Mouse (Mus musculus): ENCODE data around the gene Crat. TPM values are rescaled to one million over a fixed set of nuclear protein-coding genes. Genes with fewer than 3 reads are reported as not detected.
A peak's percentile ranks its signal among the peaks of the same experiment; 100 is the strongest.

The Crat gene
- polyA plus RNA-seq, 1 experiment from 2014 or later: 23.0 TPM

DNA sequence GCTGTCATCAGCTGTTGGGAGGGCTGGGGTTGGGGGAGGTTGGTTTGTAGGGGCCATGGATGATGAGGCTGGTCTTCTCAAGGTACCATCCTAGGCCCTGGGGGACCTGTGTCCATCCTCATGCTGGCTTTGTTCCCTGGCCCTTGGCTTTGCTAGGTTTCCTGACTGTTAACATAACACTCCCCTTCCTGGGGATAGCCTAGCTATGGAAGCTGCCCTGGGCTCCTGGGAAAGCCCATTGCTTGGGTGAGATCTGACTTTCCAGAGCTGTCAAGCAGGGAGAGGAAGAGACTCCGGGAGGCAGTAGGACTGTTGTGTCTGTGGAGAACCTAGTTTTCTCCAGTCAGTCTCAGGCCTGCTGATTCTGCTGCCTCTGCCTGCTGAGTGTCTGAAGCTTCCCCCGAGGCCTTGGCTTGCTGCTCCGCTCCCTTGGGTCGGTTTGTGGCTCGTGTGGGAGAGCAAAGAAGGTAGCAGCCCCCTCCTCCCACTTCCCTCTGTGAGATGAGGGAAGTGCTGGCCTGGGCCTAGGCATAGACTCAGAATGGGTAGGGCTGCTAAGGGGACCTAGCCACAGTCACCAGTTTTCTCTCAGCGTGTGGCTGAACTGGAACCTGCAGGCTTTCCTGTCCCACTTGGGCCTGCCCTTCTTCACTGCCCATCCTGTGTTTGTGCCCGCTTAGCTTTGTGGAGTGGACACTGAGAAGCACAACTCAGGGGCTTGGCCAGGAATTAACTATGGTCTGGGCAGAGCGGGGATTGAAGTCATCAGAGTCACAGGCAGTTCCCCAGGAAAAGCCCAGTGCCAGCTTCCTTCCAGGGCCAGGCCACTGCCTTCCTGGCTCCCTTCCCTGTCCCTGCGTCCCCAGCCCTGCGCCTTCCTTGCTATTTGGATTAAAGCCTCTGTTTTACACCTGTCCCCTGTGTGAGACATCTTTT, 31.5 kb upstream of the Crat start:
- H3K9me3 ChIP-seq: no peaks in the 10 kb centered on the region
- H3K9ac ChIP-seq: peak overlapping the region; percentile 38; the same call in 1 of the 2 replicates
- peak overlapping the region; percentile 38; the same call in 1 of the 2 replicates for H3K27ac ChIP-seq (replicated peaks)
- peaks cover 35% of the 10 kb centered on the region for H3K4me1 ChIP-seq (replicated peaks)
- H3K36me3 ChIP-seq: peaks cover 61% of the 10 kb centered on the region
- WGBS: 75% methylated on average over 10 of the region's 10 CpGs
- H3K4me3 ChIP-seq: no peak overlapping the region
- no peak overlapping the region for H3K4me2 ChIP-seq
- ATAC-seq (ENCODE audit: low read depth): no peak
- H3K27me3 ChIP-seq: no peaks in the 10 kb centered on the region

- Histone ChIP-seq H3K27ac (replicated peaks) (peak overlapping the region; percentile 46), H3K9ac (0 out of 2 replicates have a peak overlapping the region, but pooled peaks have one; percentile 17), H3K4me2 (no peak overlapping the region), H3K27me3 (no peaks in the 10 kb centered on the region), H3K4me3 (no peak overlapping the region), H3K9me3 (no peaks in the 10 kb centered on the region), H3K36me3 (peaks cover 60% of the 10 kb centered on the region), H3K4me1 (replicated peaks) (peaks cover 54% of the 10 kb centered on the region)
- WGBS: 31% methylated on average over 2 of the region's 2 CpGs
- ATAC-seq (ENCODE audit: low read depth): no peak
Measured at GRCm38 (mm10) chr2:30445312-30445711, 29.7 kb upstream of the Crat start.

GRCm38 (mm10) chr2:30444450-30444849, 28.8 kb upstream of the Crat start:
- ATAC-seq (ENCODE audit: low read depth): no peak
- no peaks in the 10 kb centered on the region for H3K27me3 ChIP-seq
- no peak overlapping the region for H3K4me2 ChIP-seq
- H3K4me1 ChIP-seq (replicated peaks): peaks cover 63% of the 10 kb centered on the region
- H3K9me3 ChIP-seq: no peaks in the 10 kb centered on the region
- peak overlapping the region; percentile 99 for H3K27ac ChIP-seq (replicated peaks)
- H3K9ac ChIP-seq: 0 out of 2 replicates have a peak overlapping the region, but pooled peaks have one; percentile 2
- no peak overlapping the region for H3K4me3 ChIP-seq
- H3K36me3 ChIP-seq: peaks cover 60% of the 10 kb centered on the region

- Histone ChIP-seq H3K36me3 (peaks cover 60% of the 10 kb centered on the region), H3K27me3 (no peaks in the 10 kb centered on the region), H3K9ac (0 out of 2 replicates have a peak overlapping the region, but pooled peaks have one; percentile 74), H3K27ac (replicated peaks) (peak overlapping the region; percentile 99), H3K4me3 (no peak overlapping the region), H3K9me3 (no peaks in the 10 kb centered on the region), H3K4me1 (replicated peaks) (peaks cover 63% of the 10 kb centered on the region), H3K4me2 (no peak overlapping the region)
- whole genome bisulfite sequencing: 84% methylated on average over 5 of the region's 5 CpGs
- ATAC-seq (ENCODE audit: low read depth): no peak
Measured at GRCm38 (mm10) chr2:30444006-30444405, 28.4 kb upstream of the Crat start.

DNA sequence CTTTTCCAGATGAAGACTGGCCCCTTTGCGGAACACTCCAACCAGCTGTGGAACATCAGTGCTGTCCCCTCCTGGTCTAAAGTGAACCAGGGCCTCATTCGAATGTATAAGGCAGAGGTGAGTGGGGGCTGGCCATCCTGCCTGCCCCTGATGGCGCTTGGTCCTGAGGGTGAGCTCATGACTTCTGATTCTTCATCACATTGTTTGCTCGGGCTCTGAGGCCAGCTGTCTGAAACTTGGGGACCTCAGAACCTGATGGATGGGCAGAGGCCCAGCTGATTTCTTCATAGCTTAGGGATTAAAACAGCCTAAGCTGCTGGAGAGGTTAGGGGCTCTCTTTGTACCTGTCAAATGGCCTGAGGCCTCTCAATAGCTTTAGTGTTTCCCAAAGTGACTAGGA, 27.7 kb upstream of the Crat start:
- no peak for ATAC-seq (ENCODE audit: low read depth)
- WGBS: 79% methylated on average over 4 of the region's 4 CpGs
- H3K4me1 ChIP-seq (replicated peaks): peaks cover 63% of the 10 kb centered on the region
- no peak overlapping the region for H3K4me3 ChIP-seq
- no peaks in the 10 kb centered on the region for H3K27me3 ChIP-seq
- no peak overlapping the region; the same call in 1 of the 2 replicates for H3K4me2 ChIP-seq
- peak overlapping the region; percentile 74; the same call in 1 of the 2 replicates for H3K9ac ChIP-seq
- peak overlapping the region; percentile 99 for H3K27ac ChIP-seq (replicated peaks)
- no peaks in the 10 kb centered on the region for H3K9me3 ChIP-seq
- H3K36me3 ChIP-seq: peaks cover 60% of the 10 kb centered on the region

DNA sequence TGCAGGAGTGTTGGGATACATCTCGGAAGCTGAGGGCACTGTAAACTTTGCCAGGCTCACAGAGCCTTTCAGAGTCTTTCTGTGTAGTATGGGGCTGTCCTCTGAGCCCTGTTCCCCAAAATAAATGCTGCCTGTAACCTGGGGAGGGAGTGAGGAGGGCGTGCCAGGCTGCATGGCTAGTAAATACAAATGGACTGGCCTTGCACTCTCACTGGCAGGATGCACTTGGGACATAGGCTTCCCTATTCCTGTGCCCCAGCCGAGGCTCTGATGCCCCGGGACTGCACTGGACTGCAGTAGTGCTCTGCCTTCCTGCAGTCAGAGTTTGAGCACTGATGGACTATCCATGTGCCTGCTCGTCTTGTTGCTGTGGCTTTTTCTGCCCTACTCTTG, 26.9 kb upstream of the Crat start:
- Histone ChIP-seq H3K9me3 (no peaks in the 10 kb centered on the region), H3K36me3 (peaks cover 63% of the 10 kb centered on the region), H3K9ac (peak overlapping the region; percentile 74), H3K4me1 (replicated peaks) (peaks cover 63% of the 10 kb centered on the region), H3K27me3 (no peaks in the 10 kb centered on the region), H3K4me2 (peak overlapping the region; percentile 48), H3K4me3 (peak overlapping the region; percentile 12), H3K27ac (replicated peaks) (peak overlapping the region; percentile 99)
- WGBS: 50% methylated on average over 5 of the region's 5 CpGs
- no peak for ATAC-seq (ENCODE audit: low read depth)

DNA sequence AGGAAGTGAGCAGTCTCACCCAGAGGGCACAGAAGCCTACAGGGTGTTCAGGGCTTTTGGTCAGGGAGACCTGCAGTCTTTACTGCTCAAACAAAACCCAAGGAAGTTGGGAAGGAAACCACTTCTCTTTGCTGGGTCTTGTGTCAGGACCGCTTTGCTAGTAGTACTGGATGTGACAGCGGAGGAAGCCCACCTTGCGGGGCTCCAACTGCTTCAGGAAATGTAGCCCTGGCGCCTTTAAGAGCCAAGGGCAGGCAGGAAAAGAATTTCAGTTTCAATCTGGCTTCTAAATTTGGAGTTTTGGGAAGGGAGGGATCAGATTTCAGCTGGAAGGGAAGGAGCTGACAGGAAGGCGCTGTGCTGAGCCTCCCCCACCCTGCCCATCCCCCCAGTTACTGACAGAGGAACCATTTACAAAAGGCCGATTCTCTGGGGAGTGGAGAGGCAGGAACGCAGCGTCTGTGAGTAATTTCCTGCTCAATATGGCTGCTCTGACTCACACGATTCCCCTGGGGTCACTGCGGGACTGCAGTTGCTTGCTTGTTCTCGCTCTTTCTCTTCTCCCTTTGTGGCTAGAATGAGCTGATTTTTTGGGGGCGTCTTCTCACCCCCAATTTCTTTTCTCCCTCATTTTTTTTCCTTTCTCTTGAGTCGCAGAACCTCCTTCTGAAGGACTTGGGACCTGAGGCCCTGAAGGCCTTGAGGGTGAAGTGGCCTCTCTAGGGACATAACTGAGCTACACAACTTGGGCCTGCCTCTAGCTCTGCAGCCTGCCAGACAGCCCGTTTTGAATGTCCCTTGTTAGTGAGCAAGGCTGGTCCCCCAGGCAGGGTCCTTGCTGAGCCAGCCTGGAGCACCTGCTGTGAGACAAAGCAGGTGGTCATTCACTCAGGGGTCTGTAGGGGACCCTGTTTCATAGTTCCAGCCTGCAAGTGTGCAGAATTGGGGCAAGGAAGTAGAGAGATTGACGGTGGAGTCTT, 26.2 kb upstream of the Crat start:
- H3K9ac ChIP-seq: peak overlapping the region; percentile 74
- H3K9me3 ChIP-seq: no peaks in the 10 kb centered on the region
- peak; percentile 80 for ATAC-seq (ENCODE audit: low read depth)
- no peaks in the 10 kb centered on the region for H3K27me3 ChIP-seq
- H3K4me1 ChIP-seq (replicated peaks): peaks cover 63% of the 10 kb centered on the region
- H3K4me2 ChIP-seq: peak overlapping the region; percentile 48
- peak overlapping the region; percentile 99 for H3K27ac ChIP-seq (replicated peaks)
- H3K4me3 ChIP-seq: peak overlapping the region; percentile 12
- WGBS: 7% methylated on average over 15 of the region's 15 CpGs
- H3K36me3 ChIP-seq: peaks cover 62% of the 10 kb centered on the region

GRCm38 (mm10) chr2:30440701-30441517, 25.3 kb upstream of the Crat start:
- Histone ChIP-seq H3K27me3 (no peaks in the 10 kb centered on the region), H3K4me2 (peak overlapping the region; percentile 48), H3K9ac (peak overlapping the region; percentile 74), H3K27ac (replicated peaks) (peak overlapping the region; percentile 99), H3K4me1 (replicated peaks) (peaks cover 63% of the 10 kb centered on the region), H3K4me3 (0 out of 2 replicates have a peak overlapping the region, but pooled peaks have one; percentile 3), H3K9me3 (no peaks in the 10 kb centered on the region), H3K36me3 (peaks cover 54% of the 10 kb centered on the region)
- 17% methylated on average over 12 of the region's 12 CpGs for WGBS
- peak; percentile 55 for ATAC-seq (ENCODE audit: low read depth)

GRCm38 (mm10) chr2:30440211-30440700, 24.6 kb upstream of the Crat start:
- Histone ChIP-seq H3K4me1 (replicated peaks) (peaks cover 58% of the 10 kb centered on the region), H3K4me3 (no peak overlapping the region), H3K27ac (replicated peaks) (peak overlapping the region; percentile 99), H3K9ac (peak overlapping the region; percentile 57), H3K27me3 (no peaks in the 10 kb centered on the region), H3K4me2 (no peak overlapping the region), H3K36me3 (peaks cover 49% of the 10 kb centered on the region), H3K9me3 (no peaks in the 10 kb centered on the region)
- ATAC-seq (ENCODE audit: low read depth): no peak
- WGBS: 54% methylated on average over 3 of the region's 3 CpGs

- peaks cover 52% of the 10 kb centered on the region for H3K4me1 ChIP-seq (replicated peaks)
- no peak overlapping the region for H3K4me2 ChIP-seq
- H3K9ac ChIP-seq: peak overlapping the region; percentile 14; the same call in 1 of the 2 replicates
- H3K9me3 ChIP-seq: no peaks in the 10 kb centered on the region
- H3K36me3 ChIP-seq: peaks cover 49% of the 10 kb centered on the region
- peak overlapping the region; percentile 99; the same call in 1 of the 2 replicates for H3K27ac ChIP-seq (replicated peaks)
- no peak overlapping the region for H3K4me3 ChIP-seq
- H3K27me3 ChIP-seq: no peaks in the 10 kb centered on the region
- ATAC-seq (ENCODE audit: low read depth): no peak
- 93% methylated on average over 6 of the region's 6 CpGs for WGBS
Measured at GRCm38 (mm10) chr2:30439631-30440030, 24.0 kb upstream of the Crat start.

DNA sequence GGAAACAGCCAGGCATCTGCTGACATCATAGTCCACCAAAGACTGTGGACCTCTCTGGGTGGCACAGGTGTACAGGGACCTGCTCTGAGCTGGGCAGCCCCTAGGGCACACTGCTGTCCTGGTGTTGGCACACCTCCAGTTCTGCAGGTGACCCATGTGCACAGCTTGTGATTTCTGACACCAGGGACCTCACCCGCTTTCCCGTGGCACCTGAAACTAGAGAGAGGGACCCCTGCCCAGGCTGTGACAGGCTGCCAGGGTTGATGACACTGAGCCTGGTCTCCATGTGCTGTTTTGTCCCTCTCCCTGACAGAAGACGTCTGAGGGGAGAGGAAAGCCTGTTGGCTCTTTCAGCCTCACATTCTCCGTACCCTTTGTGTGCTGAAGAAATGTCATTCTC, 22.2 kb upstream of the Crat start:
- Histone ChIP-seq H3K27ac (replicated peaks) (no peak overlapping the region), H3K36me3 (peaks cover 51% of the 10 kb centered on the region), H3K9ac (no peak overlapping the region), H3K27me3 (no peaks in the 10 kb centered on the region), H3K4me1 (replicated peaks) (peaks cover 34% of the 10 kb centered on the region), H3K4me3 (no peak overlapping the region), H3K4me2 (no peak overlapping the region), H3K9me3 (no peaks in the 10 kb centered on the region)
- ATAC-seq (ENCODE audit: low read depth): no peak
- 86% methylated on average over 4 of the region's 4 CpGs for WGBS
